Mouse (Mus musculus): ENCODE data around the gene Amdhd2. TPM values are rescaled to one million over a fixed set of nuclear protein-coding genes. Genes with fewer than 3 reads are reported as not detected.

Gene Amdhd2
- total and polyA plus RNA-seq, 3 experiments: 0.64 TPM; not detected in 2

DNA sequence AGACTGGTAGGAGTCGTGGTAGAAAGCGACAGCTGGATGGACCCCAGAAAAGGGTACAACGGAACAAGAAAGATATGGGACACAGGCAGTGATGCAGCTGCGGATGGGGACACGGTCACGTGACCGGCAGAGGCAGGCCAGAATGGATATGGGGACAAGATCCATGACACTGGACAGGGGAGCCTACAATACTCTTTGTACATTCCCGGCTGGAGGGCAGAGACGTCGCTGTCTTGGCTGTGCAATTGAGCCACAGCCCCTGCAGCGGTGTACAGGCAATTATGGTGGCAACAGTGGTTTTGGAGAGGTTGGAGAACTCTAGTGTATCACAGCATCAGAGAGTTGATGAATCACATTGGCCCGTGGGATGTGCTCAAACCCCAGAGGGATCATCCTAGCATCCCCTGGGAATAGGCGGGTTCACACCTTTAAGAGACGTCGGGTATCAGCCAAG is 42.4 kb upstream of the Amdhd2 start (continued):
- peak; percentile 71 for TF ChIP-seq BHLHE40 (IDR thresholded peaks at IDR 0.05; ENCODE audit: low read depth, low read length)
- TF ChIP-seq HCFC1 (IDR thresholded peaks at IDR 0.05; ENCODE audit: low read depth, low read length): no peak

DNA sequence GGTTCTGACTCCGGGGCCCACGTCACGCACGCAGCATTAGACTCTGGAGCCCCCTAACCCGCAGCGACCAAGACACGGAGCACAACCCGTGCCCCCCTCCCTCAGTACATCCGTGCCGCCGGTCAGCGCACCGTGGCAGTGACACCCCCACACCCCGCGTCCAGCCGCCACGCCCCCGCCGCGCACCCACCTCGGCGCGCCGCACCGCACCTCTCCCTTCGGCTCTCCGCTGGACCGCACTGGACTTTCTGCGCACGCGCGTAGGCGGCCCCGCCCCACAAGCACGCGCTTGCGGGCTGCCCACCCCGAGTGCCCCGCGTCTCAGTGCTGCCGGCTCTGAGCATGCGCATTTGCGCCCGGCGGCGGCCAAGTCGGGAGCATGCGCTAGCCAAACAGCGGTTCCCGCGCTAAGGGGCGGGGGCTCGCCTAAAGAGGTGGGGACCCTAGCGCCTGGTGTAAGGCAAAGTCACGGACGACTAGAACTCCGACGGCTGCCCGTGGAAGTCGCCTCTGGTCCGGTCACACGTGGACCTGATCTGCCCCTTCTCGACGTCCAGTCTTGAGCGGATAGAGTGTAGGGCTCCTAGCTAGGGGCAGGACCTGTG is 41.8 kb upstream of the Amdhd2 start, which contains the start of gene Tbc1d24:
Gene Tbc1d24, minus strand, starts transcription at position 279 of the 605 bp plus-strand sequence.
- Histone ChIP-seq H3K9ac (ENCODE audit: insufficient read depth, low read depth) (peak within 1 kb of the TSS; percentile 28; the same call in 1 of the 2 replicates), H3K36me3 (replicated peaks in 1 of 2; ENCODE audit: control insufficient read depth in 1 of 2, insufficient read depth in 1 of 2, low read length in 1 of 2) (peaks cover 0 to 19% of the 10 kb centered on the region in 2 experiments), H3K27me3 (replicated peaks) (peaks cover 2% of the 10 kb centered on the region), H3K4me3 (replicated peaks in 1 of 3; ENCODE audit: low read depth in 2 of 3, low read length in 2 of 3, poor library complexity in 1 of 3) (peak within 1 kb of the TSS; percentile 48 to 86 (median 73)), H3K4me1 (ENCODE audit: control insufficient read depth in 1 of 2, insufficient read depth in 2 of 2) (peaks cover 13 to 29% of the 10 kb centered on the region in 2 experiments), H3K4me2 (ENCODE audit: insufficient read depth, low read depth, poor library complexity, severe bottlenecking) (peak within 1 kb of the TSS; percentile 10), H3K9me3 (replicated peaks; ENCODE audit: low read length) (no peaks in the 10 kb centered on the region), H3K79me2 (replicated peaks; ENCODE audit: control insufficient read depth, extremely low read depth, insufficient read depth, poor library complexity, severe bottlenecking) (no peaks in the 10 kb centered on the region), H3K27ac (ENCODE audit: insufficient read depth, low read depth) (no peak within 1 kb of the TSS)
- TF ChIP-seq TBP (conservative IDR thresholded peaks at IDR 0.05; ENCODE audit: low read depth, low read length): no peak
- no peak; the same call in 1 of the 2 replicates for TF ChIP-seq HCFC1 (IDR thresholded peaks at IDR 0.05; ENCODE audit: low read depth, low read length)
- TF ChIP-seq POLR2A (IDR thresholded peaks at IDR 0.05; ENCODE audit: low read depth, low read length): peak; percentile 64
- TF ChIP-seq MAX (IDR thresholded peaks at IDR 0.05; ENCODE audit: low read length): peak; percentile 91
- peak; percentile 65; the same call in 1 of the 2 replicates for TF ChIP-seq SIN3A (IDR thresholded peaks at IDR 0.05; ENCODE audit: low read length)
- TF ChIP-seq MEF2A (IDR thresholded peaks at IDR 0.05; ENCODE audit: borderline replicate concordance, low read depth, low read length): no peak
- no peak for TF ChIP-seq ZMIZ1 (IDR thresholded peaks at IDR 0.05; ENCODE audit: low read depth, low read length)
- 0 out of 2 replicates have a peak, but pooled peaks have one; percentile 14 for TF ChIP-seq IRF4 (IDR thresholded peaks at IDR 0.05; ENCODE audit: low read depth, low read length)
- peak; percentile 65; the same call in 1 of the 2 replicates for TF ChIP-seq NELFE (IDR thresholded peaks at IDR 0.05; ENCODE audit: low read depth, low read length)
- peak; percentile 69; the same call in 1 of the 2 replicates for TF ChIP-seq MAZ (IDR thresholded peaks at IDR 0.05; ENCODE audit: low read depth, low read length)
- peak; percentile 96 for TF ChIP-seq NRF1 (IDR thresholded peaks at IDR 0.05; ENCODE audit: low read depth, low read length)
- TF ChIP-seq TCF12 (IDR thresholded peaks at IDR 0.05; ENCODE audit: low read depth, low read length): peak; percentile 21; the same call in 1 of the 2 replicates
- TF ChIP-seq E2F4 (IDR thresholded peaks at IDR 0.05; ENCODE audit: insufficient replicate concordance, low read depth, low read length): peak; percentile 56; the same call in 1 of the 2 replicates
- dilution Hi-C loops (cut with MboI; ENCODE audit: extremely low pct_ligation_motif_present, extremely low pct_unique_long_range_greater_than_20kb, low sequenced_read_pairs) (no loop called here), in situ Hi-C loops (cut with MboI; ENCODE audit: low pct_ligation_motif_present, low pct_unique_long_range_greater_than_20kb, low sequenced_read_pairs) (no loop called here)
- DNase-seq (ENCODE audit: extremely low read depth): peak; percentile 85

DNA sequence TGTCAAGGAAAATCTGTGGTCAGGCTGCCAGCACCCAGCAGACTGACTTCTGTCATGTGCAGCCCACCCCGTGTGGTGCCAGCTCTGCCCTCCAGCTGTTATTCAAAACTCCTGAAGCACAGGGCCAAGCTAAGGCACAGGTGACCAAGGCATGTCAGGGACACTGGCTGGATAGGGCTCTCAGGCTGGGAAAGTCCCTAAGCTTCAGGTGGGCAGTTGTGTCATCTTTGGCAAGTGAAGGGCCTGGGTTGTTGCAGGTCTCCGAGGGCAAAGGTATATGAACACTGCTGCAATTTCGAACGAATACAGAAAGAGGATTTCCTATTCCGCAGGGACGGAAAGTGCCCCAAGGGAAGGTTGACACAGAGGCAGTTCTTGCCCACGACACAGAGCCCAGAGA is 41.3 kb upstream of the Amdhd2 start:
- no peak for TF ChIP-seq IRF4 (IDR thresholded peaks at IDR 0.05; ENCODE audit: low read depth, low read length)
- TF ChIP-seq BHLHE40 (IDR thresholded peaks at IDR 0.05; ENCODE audit: low read depth, low read length): peak; percentile 64
- 0 out of 2 replicates have a peak, but pooled peaks have one; percentile 24 for TF ChIP-seq UBTF (IDR thresholded peaks at IDR 0.05; ENCODE audit: low read depth, low read length)
- 0 out of 2 replicates have a peak, but pooled peaks have one; percentile 29 for TF ChIP-seq ETS1 (conservative IDR thresholded peaks at IDR 0.05; ENCODE audit: low read depth, low read length)
- in situ Hi-C loops (cut with MboI; ENCODE audit: low pct_ligation_motif_present, low pct_unique_long_range_greater_than_20kb, low sequenced_read_pairs): no loop called here
- Histone ChIP-seq H3K9me3 (replicated peaks; ENCODE audit: low read length) (no peaks in the 10 kb centered on the region), H3K36me3 (replicated peaks in 1 of 2; ENCODE audit: control insufficient read depth in 1 of 2, insufficient read depth in 1 of 2, low read length in 1 of 2) (peaks cover 0 to 22% of the 10 kb centered on the region in 2 experiments), H3K27me3 (replicated peaks) (peaks cover 2% of the 10 kb centered on the region), H3K79me2 (replicated peaks; ENCODE audit: control insufficient read depth, extremely low read depth, insufficient read depth, poor library complexity, severe bottlenecking) (no peaks in the 10 kb centered on the region), H3K4me3 (replicated peaks in 1 of 3; ENCODE audit: low read depth in 2 of 3, low read length in 2 of 3, poor library complexity in 1 of 3) (peak overlapping the region; percentile 48 to 86 (median 73)), H3K27ac (ENCODE audit: insufficient read depth, low read depth) (no peak overlapping the region), H3K4me2 (ENCODE audit: insufficient read depth, low read depth, poor library complexity, severe bottlenecking) (peak overlapping the region; percentile 10), H3K9ac (ENCODE audit: insufficient read depth, low read depth) (peak overlapping the region; percentile 28; the same call in 1 of the 2 replicates), H3K4me1 (ENCODE audit: control insufficient read depth in 1 of 2, insufficient read depth in 2 of 2) (peaks cover 13 to 30% of the 10 kb centered on the region in 2 experiments)
- DNase-seq (ENCODE audit: extremely low read depth): no peak
- dilution Hi-C loops (cut with MboI; ENCODE audit: extremely low pct_ligation_motif_present, extremely low pct_unique_long_range_greater_than_20kb, low sequenced_read_pairs): no loop called here
